Mouse (Mus musculus): ENCODE measurements at regions not wholly inside any gene's neighbourhood (a gene's known extent, or its start where the extent isn't known, plus 50 kb on each side); places are given as distances from the start of the nearest gene placed in this dataset.
"Not testable (repeated sequence)": the region's sequence is repeated elsewhere in the genome, so short reads cannot be mapped to it uniquely, and the experiment has no call there.

DNA sequence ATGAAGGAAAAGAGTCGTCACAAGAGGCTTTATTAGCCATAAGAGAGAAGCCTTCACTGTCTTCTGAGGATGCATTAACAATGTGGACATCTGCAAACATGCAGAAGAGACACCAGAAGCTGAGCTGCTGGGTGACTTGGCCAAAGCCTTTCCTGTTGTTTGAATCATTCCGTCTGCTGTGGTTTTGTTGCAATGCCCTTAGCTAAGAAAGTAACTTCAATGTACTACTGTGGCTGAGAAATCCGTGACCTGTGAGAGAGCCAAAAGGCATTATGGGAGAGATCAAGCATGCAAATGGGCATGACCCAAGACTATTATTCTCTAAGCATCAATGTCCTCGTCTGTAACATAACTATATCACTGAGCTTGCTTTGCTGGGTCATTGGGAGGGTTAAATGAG, 132.7 kb upstream of the Mon1b start:
- H3K27ac ChIP-seq: no peak overlapping the region
- WGBS: 79% methylated on average over 4 of the region's 4 CpGs
- no peak overlapping the region for H3K4me3 ChIP-seq
- H3K4me1 ChIP-seq: no peaks in the 10 kb centered on the region
- H3K9me3 ChIP-seq (replicated peaks): no peaks in the 10 kb centered on the region
- DNase-seq (ENCODE audit: low spot score): no peak
- H3K27me3 ChIP-seq (ENCODE audit: low read depth, poor library complexity, severe bottlenecking): no peaks in the 10 kb centered on the region
- no peaks in the 10 kb centered on the region for H3K36me3 ChIP-seq

DNA sequence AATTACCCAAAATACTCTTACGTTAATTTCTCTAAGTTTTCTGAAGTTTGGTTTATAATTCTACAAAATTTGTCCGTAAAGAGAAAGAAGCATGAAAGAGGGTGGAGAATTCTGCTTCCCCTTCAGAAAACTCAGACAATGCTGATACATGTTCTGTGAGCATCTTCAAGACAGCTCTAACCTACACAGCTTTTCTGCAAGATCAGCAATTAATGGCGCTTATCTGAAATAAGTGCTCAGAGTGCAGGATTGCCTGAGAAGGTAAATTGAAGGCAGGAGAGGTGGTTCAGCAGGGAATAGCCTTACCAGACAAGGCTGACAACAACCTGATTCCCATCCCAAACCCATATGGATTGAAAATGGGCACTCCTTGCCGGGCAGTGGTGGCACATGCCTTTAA, 122.5 kb upstream of the Mon1b start:
- Histone ChIP-seq H3K27me3 (ENCODE audit: low read depth, poor library complexity, severe bottlenecking) (no peaks in the 10 kb centered on the region), H3K4me1 (peaks cover 21% of the 10 kb centered on the region), H3K9me3 (replicated peaks) (no peaks in the 10 kb centered on the region), H3K36me3 (no peaks in the 10 kb centered on the region), H3K4me3 (no peak overlapping the region), H3K27ac (no peak overlapping the region)
- no peak for DNase-seq (ENCODE audit: low spot score)
- 98% methylated on average over 4 of the region's 4 CpGs for WGBS

DNA sequence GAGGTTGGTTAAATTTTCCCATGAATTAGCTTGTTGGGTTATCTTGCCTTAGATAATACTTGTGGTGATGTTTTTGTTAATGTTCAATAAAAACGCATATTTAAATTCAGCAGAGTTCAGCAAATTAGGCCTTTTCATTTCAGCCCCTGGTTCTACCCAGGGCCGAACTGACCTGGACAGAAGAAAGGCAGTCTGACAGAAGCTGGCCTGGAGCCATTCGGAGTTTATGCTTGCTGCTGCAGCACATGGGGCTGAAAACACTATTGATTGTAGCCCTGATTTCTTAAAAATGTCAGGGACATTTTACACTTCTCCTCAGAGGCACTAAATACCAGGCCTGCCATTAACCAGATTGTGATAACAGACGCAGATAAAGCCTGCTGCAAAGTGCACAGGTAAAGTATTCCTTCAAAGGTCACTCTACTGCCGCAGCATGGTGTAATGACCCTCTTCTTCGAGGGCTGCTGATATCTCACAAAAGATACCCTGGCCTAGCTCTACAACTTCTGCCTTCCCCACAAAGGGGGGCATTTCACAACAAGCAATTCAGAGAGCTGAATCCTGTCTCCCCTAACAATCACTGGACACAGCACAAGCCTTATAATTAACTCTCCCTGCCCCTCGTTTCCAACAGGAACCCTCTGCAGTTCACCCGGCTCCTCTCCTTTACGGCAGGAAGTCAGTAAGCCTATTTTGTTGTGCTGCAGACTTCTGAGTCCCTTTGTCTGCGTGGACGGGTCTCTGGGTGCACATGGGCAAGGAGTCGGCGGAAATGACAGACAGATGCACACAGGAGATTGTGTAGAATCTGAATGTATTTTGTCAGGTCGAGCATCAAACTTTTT, 121.3 kb upstream of the Mon1b start:
- 61% methylated on average over 14 of the region's 14 CpGs for WGBS
- H3K27me3 ChIP-seq (ENCODE audit: low read depth, poor library complexity, severe bottlenecking): no peaks in the 10 kb centered on the region
- H3K4me3 ChIP-seq: no peak overlapping the region
- H3K36me3 ChIP-seq: no peaks in the 10 kb centered on the region
- H3K4me1 ChIP-seq: peaks cover 21% of the 10 kb centered on the region
- no peak for DNase-seq (ENCODE audit: low spot score)
- peak overlapping the region; percentile 73 for H3K27ac ChIP-seq
- H3K9me3 ChIP-seq (replicated peaks): no peaks in the 10 kb centered on the region

DNA sequence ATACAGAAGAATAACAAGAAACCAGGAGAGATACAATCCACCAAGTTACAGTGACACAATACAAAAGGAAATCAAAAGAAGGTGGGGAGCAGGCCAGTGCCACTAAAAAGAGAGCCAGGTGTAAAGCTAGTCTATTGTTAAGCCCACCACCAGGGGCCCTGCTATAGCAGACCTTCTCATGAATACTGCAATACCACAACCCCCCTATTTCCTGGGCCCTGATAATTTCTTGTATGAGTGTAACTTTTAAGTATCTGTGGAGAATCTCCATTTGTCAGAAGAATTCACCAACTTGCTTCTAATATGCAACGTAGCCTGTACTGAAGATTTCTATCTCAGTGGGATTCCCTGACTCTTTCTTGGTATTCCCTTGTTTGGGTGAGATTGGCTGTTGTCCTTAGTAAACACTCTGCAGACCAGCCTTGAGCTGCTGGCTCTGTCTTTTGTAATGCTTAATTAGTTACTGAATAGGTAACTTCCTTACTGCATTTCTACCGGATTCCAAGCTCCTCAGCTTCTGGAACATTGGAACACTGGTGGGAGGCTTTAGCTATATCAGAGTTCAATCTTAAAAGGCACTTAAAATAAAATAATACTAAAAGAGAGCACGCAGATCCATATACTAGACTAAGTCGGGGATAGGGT, 120.5 kb upstream of the Mon1b start:
- 78% methylated on average over 4 of the region's 4 CpGs for WGBS
- H3K4me1 ChIP-seq: peaks cover 21% of the 10 kb centered on the region
- H3K27me3 ChIP-seq (ENCODE audit: low read depth, poor library complexity, severe bottlenecking); H3K4me3 ChIP-seq; H3K36me3 ChIP-seq; H3K9me3 ChIP-seq (replicated peaks); DNase-seq (ENCODE audit: low spot score): not testable (repeated sequence)
- peak overlapping the region; percentile 73; the same call in 1 of the 2 replicates for H3K27ac ChIP-seq

DNA sequence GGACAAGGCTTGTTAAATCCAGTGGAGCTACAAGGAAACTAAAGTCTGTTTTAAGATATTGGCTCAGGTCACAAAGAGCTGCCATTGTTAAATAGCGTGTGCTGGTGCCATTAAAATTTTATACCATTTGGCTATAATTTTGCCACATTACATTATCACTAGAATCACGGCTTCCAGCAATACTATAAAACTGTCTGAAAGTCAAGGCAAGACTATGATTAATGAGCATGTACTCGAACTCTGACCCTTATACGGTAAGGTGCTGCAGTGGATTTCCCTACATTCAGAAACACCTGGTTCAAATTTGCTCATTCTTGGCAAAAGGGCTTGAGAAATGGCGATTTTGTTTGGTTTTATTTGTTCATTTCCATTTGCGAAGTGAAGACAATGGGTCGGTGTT, 119.2 kb upstream of the Mon1b start:
- Histone ChIP-seq H3K9me3 (replicated peaks) (no peaks in the 10 kb centered on the region), H3K4me1 (peaks cover 21% of the 10 kb centered on the region), H3K27me3 (ENCODE audit: low read depth, poor library complexity, severe bottlenecking) (no peaks in the 10 kb centered on the region), H3K4me3 (no peak overlapping the region), H3K27ac (0 out of 2 replicates have a peak overlapping the region, but pooled peaks have one; percentile 56), H3K36me3 (no peaks in the 10 kb centered on the region)
- 51% methylated on average over 7 of the region's 7 CpGs for WGBS
- DNase-seq (ENCODE audit: low spot score): no peak

DNA sequence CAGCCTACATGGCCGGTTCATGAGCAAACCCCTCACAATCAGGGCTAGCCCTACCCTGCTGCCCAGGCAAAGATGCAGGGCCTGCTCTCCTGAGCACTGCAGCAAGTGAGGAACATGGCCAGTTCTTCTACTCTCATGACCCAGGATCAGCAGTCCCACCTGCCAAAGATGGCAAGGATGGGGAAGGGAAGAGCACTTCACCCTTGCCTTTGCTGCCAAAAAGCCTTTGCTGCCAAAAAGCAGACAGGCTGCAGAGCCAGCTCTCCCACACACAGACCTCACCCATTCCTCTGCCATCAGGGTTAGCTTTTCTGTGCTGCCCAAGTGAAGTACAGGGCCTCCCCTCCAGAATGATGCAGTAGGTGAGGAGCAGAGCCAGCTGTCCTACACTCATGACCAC, 117.5 kb upstream of the Mon1b start:
- Histone ChIP-seq H3K27me3 (ENCODE audit: low read depth, poor library complexity, severe bottlenecking) (no peaks in the 10 kb centered on the region), H3K27ac (peak overlapping the region; percentile 56; the same call in 1 of the 2 replicates), H3K4me1 (peaks cover 21% of the 10 kb centered on the region), H3K9me3 (replicated peaks) (no peaks in the 10 kb centered on the region), H3K4me3 (no peak overlapping the region), H3K36me3 (no peaks in the 10 kb centered on the region)
- DNase-seq (ENCODE audit: low spot score): no peak
- WGBS: 87% methylated on average over 1 of the region's 1 CpGs

DNA sequence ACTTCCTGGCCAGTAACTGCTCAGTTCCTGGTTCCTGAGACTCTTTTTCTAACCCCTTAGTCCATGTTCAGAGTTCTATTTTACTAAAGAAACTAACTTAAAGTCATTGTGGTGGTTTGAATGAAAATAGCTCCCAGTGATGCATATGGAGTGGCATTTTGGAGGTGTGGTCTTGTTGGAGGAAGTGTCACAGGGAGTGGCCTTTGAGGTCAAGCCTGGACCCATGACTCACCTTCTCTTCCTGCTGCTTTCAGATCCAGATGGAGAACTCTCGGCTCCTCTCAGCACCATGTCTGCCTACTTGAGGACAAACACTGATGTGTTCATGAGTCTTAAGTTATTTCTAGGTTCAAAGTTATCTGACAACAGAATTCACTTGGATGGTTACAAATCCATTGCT, 111.8 kb upstream of the Mon1b start:
- Histone ChIP-seq H3K4me3 (no peak overlapping the region), H3K27ac (no peak overlapping the region), H3K36me3 (no peaks in the 10 kb centered on the region), H3K4me1 (no peaks in the 10 kb centered on the region), H3K27me3 (ENCODE audit: low read depth, poor library complexity, severe bottlenecking) (no peaks in the 10 kb centered on the region), H3K9me3 (replicated peaks) (no peaks in the 10 kb centered on the region)
- WGBS: 77% methylated on average over 1 of the region's 1 CpGs
- no peak for DNase-seq (ENCODE audit: low spot score)

DNA sequence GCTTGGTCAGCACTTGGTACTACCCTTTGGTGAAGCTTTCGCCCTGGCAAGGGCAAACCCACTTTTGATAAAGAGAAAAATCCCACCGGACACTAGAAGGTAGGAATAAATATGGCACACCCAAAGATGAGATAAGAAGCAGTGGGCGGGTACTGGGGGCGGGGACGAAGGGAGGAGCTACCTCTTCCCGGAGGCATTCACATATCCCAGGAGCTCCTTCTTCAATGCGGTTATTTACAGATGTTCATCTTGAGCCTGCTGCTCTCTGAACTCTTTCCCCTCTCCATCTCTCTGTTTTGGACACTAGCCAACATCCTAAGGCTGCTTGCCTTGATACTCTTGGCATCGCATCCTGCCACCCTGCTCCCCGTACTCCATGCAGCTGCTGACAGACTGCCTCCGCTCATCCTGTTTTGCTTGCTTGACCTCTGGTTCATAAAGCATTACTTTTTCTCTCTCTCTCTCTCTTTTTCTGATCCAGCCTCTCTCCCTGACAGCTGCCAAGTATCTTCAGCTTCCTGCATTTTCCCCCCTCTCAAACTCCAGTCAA, 104.2 kb upstream of the Mon1b start:
- WGBS: 84% methylated on average over 10 of the region's 10 CpGs
- Histone ChIP-seq H3K27ac (no peak overlapping the region), H3K36me3 (no peaks in the 10 kb centered on the region), H3K4me1 (peaks cover 9% of the 10 kb centered on the region; the same call in 1 of the 2 replicates), H3K27me3 (ENCODE audit: low read depth, poor library complexity, severe bottlenecking) (no peaks in the 10 kb centered on the region), H3K9me3 (replicated peaks) (no peaks in the 10 kb centered on the region), H3K4me3 (no peak overlapping the region)
- no peak for DNase-seq (ENCODE audit: low spot score)

DNA sequence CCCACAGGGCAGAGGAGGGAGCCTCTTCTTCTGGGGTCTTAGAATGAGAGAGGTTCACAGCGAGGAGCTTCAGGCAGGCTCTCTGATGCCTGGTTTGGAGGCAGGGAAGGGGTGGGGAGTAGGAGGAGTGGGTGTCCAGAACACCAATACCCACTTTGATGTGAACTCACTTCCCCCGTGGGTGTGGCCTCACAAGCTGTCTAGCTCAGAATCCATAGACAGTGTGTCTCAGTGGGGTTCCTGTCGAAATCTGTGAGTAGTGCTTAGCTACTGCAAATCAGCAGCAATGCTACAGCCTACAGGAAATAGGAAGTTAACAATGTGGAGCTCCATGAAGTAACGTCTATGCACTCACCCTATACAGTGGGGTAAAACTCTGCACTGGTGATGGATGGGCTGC, 102.5 kb upstream of the Mon1b start:
- no peaks in the 10 kb centered on the region for H3K9me3 ChIP-seq (replicated peaks)
- no peaks in the 10 kb centered on the region for H3K27me3 ChIP-seq (ENCODE audit: low read depth, poor library complexity, severe bottlenecking)
- H3K27ac ChIP-seq: 0 out of 2 replicates have a peak overlapping the region, but pooled peaks have one; percentile 2
- no peak overlapping the region for H3K4me3 ChIP-seq
- H3K36me3 ChIP-seq: no peaks in the 10 kb centered on the region
- no peak for DNase-seq (ENCODE audit: low spot score)
- peaks cover 9% of the 10 kb centered on the region; the same call in 1 of the 2 replicates for H3K4me1 ChIP-seq
- WGBS: 58% methylated on average over 4 of the region's 4 CpGs

DNA sequence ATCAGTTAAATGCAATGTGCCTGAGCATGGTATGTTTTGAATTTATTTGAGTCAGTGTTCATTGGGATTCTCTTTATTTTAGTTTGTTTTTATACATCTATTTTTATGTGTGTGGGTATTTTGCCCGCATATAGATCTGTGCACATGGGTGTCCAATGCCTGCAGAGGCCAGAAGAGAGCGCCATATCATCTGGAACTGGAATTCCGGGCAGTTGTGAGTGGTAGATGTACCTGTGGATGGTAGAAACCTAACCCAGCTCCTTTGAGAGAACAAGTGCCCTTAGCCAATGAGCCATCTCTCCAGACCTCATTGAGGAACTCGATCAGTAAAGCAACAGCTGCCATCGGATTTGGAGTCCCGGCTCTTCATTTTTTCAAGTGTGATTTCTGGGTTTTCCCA, 94.0 kb upstream of the Mon1b start:
- Histone ChIP-seq H3K4me3 (no peak overlapping the region), H3K36me3 (no peaks in the 10 kb centered on the region), H3K27ac (no peak overlapping the region), H3K4me1 (no peaks in the 10 kb centered on the region), H3K9me3 (replicated peaks) (no peaks in the 10 kb centered on the region), H3K27me3 (ENCODE audit: low read depth, poor library complexity, severe bottlenecking) (no peaks in the 10 kb centered on the region)
- WGBS: 96% methylated on average over 6 of the region's 6 CpGs
- DNase-seq (ENCODE audit: low spot score): no peak

DNA sequence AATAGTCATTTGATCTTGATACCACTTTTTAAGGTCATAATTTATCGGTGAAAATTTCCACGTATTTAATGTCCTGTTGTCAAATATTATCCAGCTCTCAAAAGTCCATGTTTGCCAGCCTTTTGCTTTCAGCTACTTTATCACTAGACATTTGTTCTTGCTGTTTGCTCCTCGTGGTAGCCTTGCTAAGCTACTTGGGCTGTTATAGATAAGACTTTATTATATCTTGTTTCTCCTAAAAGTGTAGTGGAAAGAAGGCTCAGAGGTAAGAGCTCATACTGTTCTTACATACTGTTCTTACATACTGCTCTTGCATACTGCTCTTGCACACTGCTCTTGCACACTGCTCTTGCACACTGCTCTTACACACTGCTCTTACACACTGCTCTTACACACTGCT, 93.3 kb upstream of the Mon1b start:
- Histone ChIP-seq H3K36me3 (no peaks in the 10 kb centered on the region), H3K9me3 (replicated peaks) (no peaks in the 10 kb centered on the region), H3K27ac (no peak overlapping the region), H3K27me3 (ENCODE audit: low read depth, poor library complexity, severe bottlenecking) (no peaks in the 10 kb centered on the region), H3K4me3 (no peak overlapping the region), H3K4me1 (no peaks in the 10 kb centered on the region)
- no peak for DNase-seq (ENCODE audit: low spot score)
- 85% methylated on average over 3 of the region's 3 CpGs for WGBS

DNA sequence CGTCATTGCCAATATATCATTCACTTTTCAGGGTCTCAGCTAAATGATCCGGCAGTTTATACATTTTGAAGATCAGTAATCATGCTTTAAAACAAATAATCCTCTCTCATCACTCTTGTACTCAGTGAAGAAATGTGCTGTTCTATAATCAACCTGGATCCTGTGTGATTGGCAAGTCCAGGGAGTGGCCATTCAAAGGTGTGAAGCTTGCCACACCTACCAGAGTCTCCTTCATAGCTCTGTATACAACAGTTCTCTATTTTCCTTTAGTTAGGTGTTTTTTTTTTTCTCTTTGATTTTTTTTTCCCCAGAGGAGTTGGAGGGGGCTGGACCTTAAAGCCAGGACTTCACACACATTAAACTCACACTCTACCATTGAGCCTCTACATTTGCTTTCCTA, 92.7 kb upstream of the Mon1b start:
- Histone ChIP-seq H3K9me3 (replicated peaks) (no peaks in the 10 kb centered on the region), H3K4me3 (no peak overlapping the region), H3K27ac (no peak overlapping the region), H3K4me1 (no peaks in the 10 kb centered on the region), H3K36me3 (no peaks in the 10 kb centered on the region), H3K27me3 (ENCODE audit: low read depth, poor library complexity, severe bottlenecking) (no peaks in the 10 kb centered on the region)
- WGBS: 89% methylated on average over 2 of the region's 2 CpGs
- no peak for DNase-seq (ENCODE audit: low spot score)

DNA sequence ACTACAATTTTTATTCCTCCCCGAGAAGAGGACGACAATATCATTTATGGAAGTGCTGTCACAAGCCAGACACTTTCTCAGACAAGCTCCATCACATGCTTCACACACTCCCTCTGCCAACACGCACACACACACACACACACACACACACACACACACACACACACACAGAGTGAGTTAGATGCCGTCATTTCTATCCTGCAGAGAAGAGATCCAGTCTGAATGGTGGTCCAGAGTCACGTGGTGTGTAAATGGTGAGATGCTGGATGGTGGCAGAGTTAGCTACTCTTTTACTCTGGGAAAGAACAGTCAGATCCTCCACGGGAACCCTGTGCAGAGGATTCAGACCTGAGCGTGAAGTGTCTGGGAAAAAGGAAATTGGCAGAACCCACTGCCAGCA, 86.2 kb upstream of the Mon1b start:
- DNase-seq (ENCODE audit: low spot score): no peak
- no peaks in the 10 kb centered on the region for H3K36me3 ChIP-seq
- no peak overlapping the region for H3K27ac ChIP-seq
- H3K9me3 ChIP-seq (replicated peaks): no peaks in the 10 kb centered on the region
- H3K4me1 ChIP-seq: no peaks in the 10 kb centered on the region
- WGBS: 91% methylated on average over 7 of the region's 7 CpGs
- no peak overlapping the region for H3K4me3 ChIP-seq
- no peaks in the 10 kb centered on the region for H3K27me3 ChIP-seq (ENCODE audit: low read depth, poor library complexity, severe bottlenecking)
